Mouse (Mus musculus) gastrocnemius, postnatal 25 days (tissue): ENCODE data around the gene Gpr63. TPM values are rescaled to one million over a fixed set of nuclear protein-coding genes. Genes with fewer than 3 reads are reported as not detected.
"Not testable (repeated sequence)": the region's sequence is repeated elsewhere in the genome, so short reads cannot be mapped to it uniquely, and the experiment has no call there.

ENCODE experiments used
- DNase-seq: peaks from one replicate; pipeline ENCODE4 v3.0.0; 2022
- long read RNA-seq, 2 experiments: library from polyadenylated mRNA; stranded (forward); transcript quantifications; one replicate each; pipeline ENCODE4 v2.0.0; 2021
- total RNA-seq, 2 experiments: library from RNA; stranded (reverse); gene quantifications; 1 replicate in 1 of 2; 2 replicates in 1 of 2; pipeline ENCODE4 v1.2.3; 2021

The Gpr63 gene
- total RNA-seq = under 1 TPM; 0.56 to 0.70 TPM
- long read RNA-seq, experiment 1 = 0 reads
- long read RNA-seq, experiment 2 = 0 reads

DNA sequence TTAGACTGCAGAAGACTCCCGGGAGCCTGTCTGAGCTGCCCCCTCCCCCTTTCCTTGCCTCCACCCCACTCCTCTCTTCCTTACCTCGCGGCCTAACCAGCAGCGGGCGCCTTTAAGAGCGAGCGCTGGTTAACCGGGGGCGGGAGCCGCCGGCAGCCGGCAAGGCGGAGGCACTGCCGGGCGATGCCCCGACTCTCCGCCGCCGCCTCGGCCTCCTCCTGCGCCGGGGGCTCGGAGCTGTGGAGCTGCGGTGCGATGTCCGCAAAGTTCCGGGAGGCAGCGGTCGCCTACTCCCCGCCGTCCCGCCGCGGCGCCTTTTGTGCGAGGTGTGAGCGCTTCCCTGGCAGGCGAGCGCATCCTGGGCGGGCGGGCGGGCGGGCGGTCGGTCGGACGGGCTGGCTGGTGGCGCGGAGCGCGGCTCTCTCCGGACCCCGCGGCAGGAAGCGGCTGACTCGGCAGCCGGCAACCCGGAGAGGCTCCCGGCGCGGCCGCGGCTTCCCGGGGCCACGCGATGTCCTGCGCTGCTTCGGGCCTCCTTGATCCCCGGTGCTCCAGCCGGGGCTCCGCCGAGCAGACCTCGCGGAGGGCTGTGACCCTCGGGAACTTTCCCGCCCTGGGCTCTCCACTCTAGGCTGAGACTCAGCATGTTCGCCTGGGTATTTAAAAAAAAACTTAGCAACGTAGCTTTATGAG is at the start of gene Gpr63:
TSS of gene Gpr63 (plus strand) at position 109 of the 693 bp plus-strand sequence.
- DNase-seq = peak; percentile 60

DNA sequence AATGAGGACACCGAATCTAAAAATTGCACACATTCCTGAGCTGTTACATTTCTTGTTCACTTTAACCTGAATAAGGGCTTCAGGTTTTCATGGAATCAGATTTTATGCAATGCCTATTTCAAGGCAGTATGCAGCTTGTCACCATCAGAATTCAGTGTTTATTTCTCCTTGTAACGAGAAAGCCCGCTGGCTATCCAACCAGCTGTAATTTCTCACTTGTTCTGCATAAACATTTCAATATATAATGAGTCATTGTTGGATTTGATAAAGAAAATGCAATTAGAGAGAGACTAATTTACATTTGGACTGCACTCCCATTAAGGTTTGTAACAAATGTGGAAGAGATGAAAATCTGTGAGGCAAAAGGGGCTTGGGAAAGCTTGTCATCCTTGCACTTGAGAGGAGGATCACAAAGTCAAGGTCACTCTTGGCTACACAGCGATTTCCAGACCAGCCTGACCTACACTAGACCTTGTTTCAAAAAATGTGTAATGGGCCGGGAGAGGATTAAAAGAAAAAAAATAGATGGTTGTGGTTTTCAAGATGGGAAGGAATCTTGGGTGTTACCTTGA is 46.1 kb upstream of the Gpr63 start:
- no peak for DNase-seq

- DNase-seq = no peak
These were observed 41.5 kb upstream of the Gpr63 start for GRCm38 (mm10) chr4:24924726-24925125.

- DNase-seq = no peak
These were observed 37.9 kb upstream of the Gpr63 start for GRCm38 (mm10) chr4:24928260-24928780.

GRCm38 (mm10) chr4:24928926-24929325 is 37.3 kb upstream of the Gpr63 start:
- DNase-seq = no peak

- DNase-seq = no peak
These were observed 23.3 kb upstream of the Gpr63 start for GRCm38 (mm10) chr4:24942728-24943424.

DNA sequence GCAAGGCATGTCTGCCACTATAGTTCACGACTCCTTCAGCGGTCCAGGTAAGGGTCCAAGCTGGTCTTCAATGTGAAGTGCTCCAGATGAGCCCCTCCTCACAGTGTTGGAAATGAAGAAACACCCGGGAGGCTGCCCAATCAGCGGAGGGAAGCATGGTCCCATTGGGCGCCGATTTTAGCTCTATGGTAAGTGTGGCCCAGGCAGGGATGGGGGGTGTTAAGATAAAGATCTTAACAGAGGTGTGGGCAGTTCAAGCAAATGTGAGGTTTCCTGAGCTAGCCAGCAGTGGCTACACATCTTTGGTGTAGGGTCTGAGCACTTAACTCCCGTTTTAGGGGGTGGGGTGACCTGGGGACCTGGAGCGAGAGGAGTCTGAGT is 299 bp upstream of the Gpr63 start:
- DNase-seq = no peak

GRCm38 (mm10) chr4:24967251-24967650 is 1.0 kb downstream of the Gpr63 start:
- no peak for DNase-seq

GRCm38 (mm10) chr4:24978589-24978988 is 12.4 kb downstream of the Gpr63 start:
- DNase-seq = no peak

DNA sequence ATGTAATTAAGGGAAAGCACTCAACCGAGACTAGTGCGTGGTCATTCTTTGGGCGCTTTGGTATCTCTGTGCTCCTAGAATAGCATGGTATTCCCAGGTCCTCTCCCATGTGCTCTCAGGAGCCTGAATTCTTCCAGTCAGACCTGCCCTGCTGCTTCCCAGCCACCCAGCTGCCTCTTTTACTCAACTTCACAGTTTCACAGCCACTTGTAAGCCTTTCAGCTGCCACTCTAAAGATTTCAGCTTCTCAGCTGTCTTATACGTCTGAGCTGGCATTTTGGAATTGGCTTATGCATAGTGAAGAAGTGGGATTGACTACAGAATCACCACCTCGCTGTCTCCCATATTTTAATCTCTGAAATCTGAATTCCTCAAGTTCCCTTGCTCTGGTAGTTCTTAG is 19.4 kb downstream of the Gpr63 start:
- no peak for DNase-seq

DNA sequence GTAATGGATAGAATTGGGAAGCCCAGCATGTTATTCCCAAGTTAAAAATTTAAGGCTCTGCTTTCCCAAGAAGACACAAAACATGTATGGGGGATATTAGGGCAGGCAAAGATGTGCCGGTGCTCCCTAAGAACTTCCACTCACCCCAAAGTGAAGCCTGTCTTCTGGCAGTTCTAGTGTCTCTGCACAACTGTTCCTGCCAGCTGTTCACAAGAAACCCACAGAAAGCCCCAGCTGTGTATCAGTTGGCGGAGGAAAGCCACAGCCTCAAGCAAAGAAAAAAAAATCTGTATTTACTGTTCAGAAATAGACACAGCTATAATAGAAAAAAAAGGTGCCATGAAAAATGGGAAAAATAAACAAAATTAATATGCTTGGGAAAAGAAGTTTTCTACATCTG is 25.3 kb downstream of the Gpr63 start:
- DNase-seq = no peak

- not testable (repeated sequence) for DNase-seq
These were observed 43.1 kb downstream of the Gpr63 start for GRCm38 (mm10) chr4:25009328-25009727.

DNA sequence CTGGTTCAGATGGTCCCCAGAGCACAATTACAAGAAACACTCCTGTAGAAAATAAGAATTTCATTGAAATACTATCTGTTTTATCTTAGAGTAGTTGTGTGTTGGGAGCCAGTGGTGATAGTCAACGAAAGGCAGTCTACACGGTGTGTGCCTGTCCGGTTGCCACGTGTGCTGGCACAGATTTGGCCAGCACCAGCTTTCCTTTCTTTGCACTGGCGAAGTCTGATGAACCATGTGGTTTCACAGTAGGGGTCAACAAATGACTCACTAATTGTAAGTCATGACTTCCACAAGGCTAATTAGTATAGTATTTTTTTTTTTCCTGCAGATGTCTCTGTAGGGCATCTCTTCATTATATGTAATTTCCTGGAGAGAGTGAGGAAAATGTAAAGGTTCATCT is 45.6 kb downstream of the Gpr63 start:
- DNase-seq = no peak

DNA sequence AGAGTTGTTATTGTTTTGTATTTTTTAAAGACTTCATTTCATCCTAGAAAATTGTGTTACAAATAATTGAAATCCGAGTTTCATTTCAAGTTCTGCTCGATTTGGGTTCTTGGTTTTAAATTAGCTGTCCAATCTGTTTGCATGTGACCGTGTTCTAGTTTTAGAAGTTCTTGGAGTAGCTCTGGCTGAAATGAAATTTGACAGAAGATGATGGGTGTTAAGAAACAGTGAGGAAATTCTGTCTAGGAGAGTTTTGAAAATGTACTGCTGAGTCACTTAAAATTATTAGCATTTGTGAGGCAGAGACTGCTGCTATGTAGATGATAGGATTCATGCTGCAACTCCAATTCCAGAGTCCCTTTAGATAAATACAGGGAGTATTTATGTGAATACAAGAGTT is 46.5 kb downstream of the Gpr63 start:
- no peak for DNase-seq

- DNase-seq = no peak
These were observed 48.9 kb downstream of the Gpr63 start for GRCm38 (mm10) chr4:25015017-25015655.

- DNase-seq = no peak
These were observed 62.0 kb downstream of the Gpr63 start for GRCm38 (mm10) chr4:25028252-25028651.

DNA sequence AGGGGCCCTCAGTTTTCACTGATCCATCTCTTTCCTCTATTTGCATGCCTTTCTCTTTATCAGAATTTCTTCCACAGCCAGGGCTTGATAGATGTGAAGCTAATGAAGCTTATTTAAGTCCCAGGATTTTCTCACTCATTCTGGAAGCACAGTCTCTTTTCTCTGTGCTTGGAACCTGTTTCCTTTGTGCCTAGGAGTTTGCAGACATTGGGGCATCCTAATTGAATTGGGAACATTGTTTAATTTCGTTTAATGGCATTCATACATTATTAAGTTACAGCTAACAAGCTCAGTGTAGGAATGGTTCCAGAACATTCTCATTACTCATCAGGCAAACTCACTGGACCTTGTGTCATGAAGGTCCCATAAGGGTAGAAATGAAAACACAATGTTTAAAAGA is 62.5 kb downstream of the Gpr63 start:
- DNase-seq = no peak

DNA sequence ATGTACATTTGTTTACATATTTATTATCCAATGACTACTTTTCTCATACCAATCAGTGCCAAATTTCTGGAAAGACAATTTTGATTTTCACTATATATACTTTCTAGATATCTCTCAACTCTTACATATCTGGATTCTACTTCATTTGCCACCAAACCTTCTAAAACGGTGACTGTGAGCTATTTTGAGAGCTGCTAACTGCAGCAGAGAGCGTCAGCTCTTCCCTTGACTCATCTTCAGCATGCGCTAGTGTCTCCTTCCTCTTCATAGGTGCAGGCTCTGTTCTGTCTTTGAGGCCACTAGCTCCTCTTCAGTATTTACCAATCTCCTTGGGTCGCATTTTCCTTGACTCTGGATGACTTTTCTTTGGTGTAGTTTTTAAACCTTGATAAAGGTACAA is 63.7 kb downstream of the Gpr63 start:
- no peak for DNase-seq

- DNase-seq = no peak
These were observed 69.1 kb downstream of the Gpr63 start for GRCm38 (mm10) chr4:25035158-25035791.

DNA sequence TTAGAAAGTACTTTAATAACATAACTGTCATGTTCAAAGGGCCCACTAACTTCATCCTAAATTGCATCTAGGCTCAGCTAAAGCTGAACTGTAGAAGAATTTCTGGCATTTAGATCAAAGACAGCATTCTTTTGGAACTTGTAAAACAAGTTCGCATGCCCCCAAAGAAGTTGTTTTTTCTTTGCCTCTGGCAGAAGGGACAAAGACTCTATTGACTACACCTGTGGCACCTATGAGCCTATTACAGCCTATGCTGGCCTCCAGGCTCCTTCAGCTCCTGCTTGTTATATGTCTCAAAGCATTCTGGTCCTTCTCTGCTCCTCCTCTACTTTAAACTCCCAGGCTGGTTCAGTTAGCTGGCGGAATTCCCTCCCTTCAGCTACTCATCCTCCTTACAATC is 69.6 kb downstream of the Gpr63 start:
- no peak for DNase-seq

- no peak for DNase-seq
These were observed 71.1 kb downstream of the Gpr63 start for GRCm38 (mm10) chr4:25037260-25037659.

DNA sequence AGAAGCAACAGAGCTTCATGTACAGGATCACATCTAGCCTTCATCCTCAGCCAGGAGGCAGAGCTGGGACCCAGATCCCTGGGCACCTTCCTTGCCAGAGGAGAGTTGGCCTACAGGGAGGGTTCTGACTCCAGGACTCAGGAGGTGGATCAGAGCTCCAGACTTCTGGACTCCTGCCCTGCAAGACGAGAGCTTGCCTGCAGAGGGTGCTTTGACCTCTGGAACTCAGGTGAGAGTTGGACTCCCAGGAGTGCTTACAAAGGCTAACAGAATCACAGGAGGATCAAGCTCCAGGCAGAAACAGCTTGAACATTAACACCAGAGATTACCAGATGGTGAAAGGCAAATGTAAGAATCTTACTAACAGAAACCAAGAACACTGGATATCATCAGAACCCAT is 89.3 kb downstream of the Gpr63 start:
- not testable (repeated sequence) for DNase-seq
